Mouse (Mus musculus): ENCODE data around the gene Fbxo46. TPM values are rescaled to one million over a fixed set of nuclear protein-coding genes. Genes with fewer than 3 reads are reported as not detected.
A peak's percentile ranks its signal among the peaks of the same experiment; 100 is the strongest.
"Not testable (repeated sequence)": the region's sequence is repeated elsewhere in the genome, so short reads cannot be mapped to it uniquely, and the experiment has no call there.

Fbxo46 gene
- total RNA-seq, 4 experiments from 2014 or later, result 13.2 to 15.7 (median 14.2) TPM

- DNase-seq (ENCODE audit: low spot score in 2 of 2), result peak; percentile 85 to 98
Observed at GRCm38 (mm10) chr7:19131324-19131848, 11.7 kb downstream of the Fbxo46 start.

GRCm38 (mm10) chr7:19136168-19136567, 16.5 kb downstream of the Fbxo46 start:
- DNase-seq (ENCODE audit: low spot score in 2 of 2), result no peak

GRCm38 (mm10) chr7:19136673-19137334, 17.1 kb downstream of the Fbxo46 start:
- peak in 1 of 2 experiments; percentile 74 for DNase-seq (ENCODE audit: low spot score in 2 of 2)

GRCm38 (mm10) chr7:19137380-19137779, 17.7 kb downstream of the Fbxo46 start:
- DNase-seq (ENCODE audit: low spot score in 2 of 2), result no peak

- no peak for DNase-seq (ENCODE audit: low spot score in 2 of 2)
Observed at GRCm38 (mm10) chr7:19146793-19147192, 27.1 kb downstream of the Fbxo46 start.

- no peak for DNase-seq (ENCODE audit: low spot score in 2 of 2)
Observed at GRCm38 (mm10) chr7:19147497-19148045, 27.9 kb downstream of the Fbxo46 start.

- no peak for DNase-seq (ENCODE audit: low spot score in 2 of 2)
Observed at GRCm38 (mm10) chr7:19148180-19148874, 28.7 kb downstream of the Fbxo46 start.

- DNase-seq (ENCODE audit: low spot score in 2 of 2), result peak; percentile 91 to 99
Observed at GRCm38 (mm10) chr7:19148875-19149541, 29.3 kb downstream of the Fbxo46 start, which contains the start of gene Qpctl. TSS of gene Qpctl (minus strand) at chr7:19149291.

GRCm38 (mm10) chr7:19149626-19150025, 30.0 kb downstream of the Fbxo46 start, which contains the start of gene Snrpd2:
TSS of gene Snrpd2 (plus strand) at chr7:19149722.
- peak; percentile 90 to 94 for DNase-seq (ENCODE audit: low spot score in 2 of 2)

- DNase-seq (ENCODE audit: low spot score in 2 of 2), result not testable (repeated sequence)
Observed at GRCm38 (mm10) chr7:19151121-19151520, 31.5 kb downstream of the Fbxo46 start.

GRCm38 (mm10) chr7:19154796-19155195, 35.1 kb downstream of the Fbxo46 start:
- DNase-seq (ENCODE audit: low spot score in 2 of 2), result no peak

GRCm38 (mm10) chr7:19155825-19156475, 36.3 kb downstream of the Fbxo46 start:
- DNase-seq (ENCODE audit: low spot score in 2 of 2), result no peak

- peak; percentile 89 to 97 for DNase-seq (ENCODE audit: low spot score in 2 of 2)
Observed at GRCm38 (mm10) chr7:19157160-19157800, 37.6 kb downstream of the Fbxo46 start.

GRCm38 (mm10) chr7:19158601-19159000, 38.9 kb downstream of the Fbxo46 start:
- DNase-seq (ENCODE audit: low spot score in 2 of 2), result no peak

- no peak for DNase-seq (ENCODE audit: low spot score in 2 of 2)
Observed at GRCm38 (mm10) chr7:19159411-19159810, 39.8 kb downstream of the Fbxo46 start.

GRCm38 (mm10) chr7:19160115-19160514, 40.5 kb downstream of the Fbxo46 start:
- DNase-seq (ENCODE audit: low spot score in 2 of 2), result no peak

GRCm38 (mm10) chr7:19162928-19163327, 43.3 kb downstream of the Fbxo46 start:
- no peak for DNase-seq (ENCODE audit: low spot score in 2 of 2)

- DNase-seq (ENCODE audit: low spot score in 2 of 2), result no peak
Observed at GRCm38 (mm10) chr7:19163752-19164151, 44.1 kb downstream of the Fbxo46 start.

GRCm38 (mm10) chr7:19164189-19164588, 44.5 kb downstream of the Fbxo46 start:
- no peak for DNase-seq (ENCODE audit: low spot score in 2 of 2)

GRCm38 (mm10) chr7:19164978-19165377, 45.3 kb downstream of the Fbxo46 start:
- no peak for DNase-seq (ENCODE audit: low spot score in 2 of 2)

Measured in left cerebral cortex, adult 8-10 months (tissue).